Mouse (Mus musculus) stomach, postnatal 0 days (tissue): ENCODE data around the gene Jun. TPM values are rescaled to one million over a fixed set of nuclear protein-coding genes. Genes with fewer than 3 reads are reported as not detected.

Experiments
- ATAC-seq: fragments of 200-750 bp; cut with Nextera tagmentation; 2 replicates; pipeline ENCODE4 v1.8.0; 2017; ENCODE audit not compliant: low FRiP score, low TSS enrichment
- DNase-seq: peaks from one replicate; pipeline ENCODE4 v3.0.0-alpha.2; 2016; ENCODE audit warnings: low spot score
- H3K27ac ChIP-seq: fragments of 300-500 bp; sonication (generic); replicated peaks from 2 replicates; pipeline ENCODE4 v1.5.1; 2014; ENCODE audit warnings: mild to moderate bottlenecking, control low read depth
- H3K27me3 ChIP-seq: fragments of 300-500 bp; sonication (generic); 2 replicates; pipeline ENCODE4 v1.6.1; 2014; ENCODE audit warnings: low read length; ENCODE audit not compliant: control insufficient read depth, insufficient read depth
- H3K36me3 ChIP-seq: fragments of 300-500 bp; sonication (generic); 2 replicates; pipeline ENCODE4 v1.6.1; 2014; ENCODE audit warnings: low read length, mixed read lengths; ENCODE audit not compliant: control insufficient read depth, insufficient read depth
- H3K4me1 ChIP-seq: fragments of 300-500 bp; sonication (generic); replicated peaks from 2 replicates; pipeline ENCODE4 v1.6.1; 2014; ENCODE audit warnings: antibody characterized with exemption; ENCODE audit not compliant: control insufficient read depth, insufficient read depth
- H3K4me2 ChIP-seq: fragments of 300-500 bp; sonication (generic); replicated peaks from 2 replicates; pipeline ENCODE4 v1.6.1; 2014; ENCODE audit warnings: low read depth, mild to moderate bottlenecking, control low read depth, moderate library complexity
- H3K4me3 ChIP-seq: fragments of 300-500 bp; sonication (generic); 2 replicates; pipeline ENCODE4 v1.5.1; 2014; ENCODE audit warnings: low read depth, low read length, control low read depth
- H3K9ac ChIP-seq: fragments of 300-500 bp; sonication (generic); 2 replicates; pipeline ENCODE4 v1.6.1; 2014; ENCODE audit warnings: mild to moderate bottlenecking, low read length, control low read depth, mixed read lengths
- H3K9me3 ChIP-seq: fragments of 300-500 bp; sonication (generic); 2 replicates; pipeline ENCODE4 v1.6.1; 2016; ENCODE audit warnings: low read length; ENCODE audit not compliant: control insufficient read depth
- CTCF ChIP-seq: IDR thresholded peaks from 2 replicates; pipeline ENCODE4 v1.5.1; 2016; ENCODE audit warnings: antibody characterized with exemption, low read depth, mild to moderate bottlenecking, moderate library complexity
- EP300 ChIP-seq: optimal IDR thresholded peaks from 2 replicates; pipeline ENCODE3; 2016; ENCODE audit warnings: antibody characterized with exemption
- WGBS: fragments of 180-500 bp; shearing (Covaris S2); extraction: QIAGEN DNeasy Blood & Tissue Kit; methylation state at CpG from one replicate; pipeline ENCODE4 v1.1.7; 2014; 5-methylcytosine and 5-hydroxymethylcytosine counted together
- polyA plus RNA-seq: library from polyadenylated mRNA; unstranded; fragments of >200 nt; fragmentation: Nextera tagmentation; extraction: Ambion mirVana; gene quantifications from 2 replicates; pipeline ENCODE4 v1.2.1, GENCODE M21; 2015

Jun gene
- polyA plus RNA-seq, 1 experiment from 2014 or later: 80.2 TPM

DNA sequence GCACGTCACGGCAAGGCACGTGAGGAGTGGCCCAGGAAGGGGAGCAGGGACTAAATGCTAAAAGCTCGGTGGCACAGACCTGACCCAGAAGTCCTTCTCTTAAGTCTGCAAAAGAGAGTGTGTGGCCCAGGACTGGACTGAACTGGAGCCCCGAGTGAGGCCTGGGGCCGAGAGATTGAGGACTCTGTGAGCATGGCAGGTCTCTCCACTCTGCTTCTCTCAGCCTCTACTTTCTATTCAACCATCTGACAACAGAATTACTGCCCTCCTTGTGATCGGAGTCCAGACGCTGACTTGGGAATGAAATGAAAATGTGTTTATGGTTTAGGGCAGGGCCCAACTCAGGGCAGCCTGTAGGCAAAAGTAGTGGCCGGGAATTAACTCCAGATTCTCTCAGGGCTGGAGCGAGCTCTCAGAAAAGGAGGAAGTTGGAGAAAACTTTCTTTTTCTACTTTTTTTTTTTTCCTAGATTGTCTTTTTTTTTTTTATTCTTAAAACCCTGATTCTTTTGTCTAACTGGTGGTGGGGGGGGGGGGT is 21.3 kb upstream of the Jun start:
- H3K4me3 ChIP-seq: no peak overlapping the region
- WGBS: 57% methylated on average over 10 of the region's 10 CpGs
- no peaks in the 10 kb centered on the region for H3K4me1 ChIP-seq
- 0 out of 2 replicates have a peak overlapping the region, but pooled peaks have one; percentile 35 for H3K9ac ChIP-seq
- ATAC-seq (no peak), DNase-seq (no peak)
- no peaks in the 10 kb centered on the region for H3K27me3 ChIP-seq
- H3K9me3 ChIP-seq: no peaks in the 10 kb centered on the region
- no peaks in the 10 kb centered on the region for H3K36me3 ChIP-seq
- TF ChIP-seq EP300: no peak
- no peak for TF ChIP-seq CTCF
- H3K4me2 ChIP-seq: no peak overlapping the region
- H3K27ac ChIP-seq: peak overlapping the region; percentile 24; the same call in 1 of the 2 replicates

DNA sequence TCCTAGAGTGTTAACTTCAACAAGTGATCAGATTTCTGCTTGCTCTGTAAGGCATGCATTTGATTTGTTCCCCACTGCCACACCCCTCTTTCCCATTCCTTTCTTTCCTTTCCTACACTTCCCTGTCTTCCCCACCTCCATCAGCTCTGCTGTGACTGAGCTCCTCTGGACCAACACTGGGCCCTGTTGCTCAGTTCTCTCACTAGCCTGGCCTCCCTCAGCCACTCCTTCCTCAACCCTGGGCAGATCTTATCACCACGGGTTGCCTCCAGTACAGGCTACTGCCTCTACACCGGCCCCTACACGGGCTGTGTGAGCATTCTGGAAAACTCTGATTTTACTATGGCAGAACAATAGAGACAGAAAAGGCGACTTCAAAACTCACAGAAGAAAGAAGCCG is 18.4 kb upstream of the Jun start:
- WGBS: 58% methylated on average over 5 of the region's 5 CpGs
- H3K9ac ChIP-seq: no peak overlapping the region
- H3K4me3 ChIP-seq: no peak overlapping the region
- no peaks in the 10 kb centered on the region for H3K27me3 ChIP-seq
- DNase-seq (peak; percentile 40), ATAC-seq (peak; percentile 69)
- H3K36me3 ChIP-seq: no peaks in the 10 kb centered on the region
- no peak for TF ChIP-seq EP300
- no peak for TF ChIP-seq CTCF
- H3K4me1 ChIP-seq: no peaks in the 10 kb centered on the region
- H3K27ac ChIP-seq: no peak overlapping the region
- no peaks in the 10 kb centered on the region for H3K9me3 ChIP-seq
- no peak overlapping the region for H3K4me2 ChIP-seq

DNA sequence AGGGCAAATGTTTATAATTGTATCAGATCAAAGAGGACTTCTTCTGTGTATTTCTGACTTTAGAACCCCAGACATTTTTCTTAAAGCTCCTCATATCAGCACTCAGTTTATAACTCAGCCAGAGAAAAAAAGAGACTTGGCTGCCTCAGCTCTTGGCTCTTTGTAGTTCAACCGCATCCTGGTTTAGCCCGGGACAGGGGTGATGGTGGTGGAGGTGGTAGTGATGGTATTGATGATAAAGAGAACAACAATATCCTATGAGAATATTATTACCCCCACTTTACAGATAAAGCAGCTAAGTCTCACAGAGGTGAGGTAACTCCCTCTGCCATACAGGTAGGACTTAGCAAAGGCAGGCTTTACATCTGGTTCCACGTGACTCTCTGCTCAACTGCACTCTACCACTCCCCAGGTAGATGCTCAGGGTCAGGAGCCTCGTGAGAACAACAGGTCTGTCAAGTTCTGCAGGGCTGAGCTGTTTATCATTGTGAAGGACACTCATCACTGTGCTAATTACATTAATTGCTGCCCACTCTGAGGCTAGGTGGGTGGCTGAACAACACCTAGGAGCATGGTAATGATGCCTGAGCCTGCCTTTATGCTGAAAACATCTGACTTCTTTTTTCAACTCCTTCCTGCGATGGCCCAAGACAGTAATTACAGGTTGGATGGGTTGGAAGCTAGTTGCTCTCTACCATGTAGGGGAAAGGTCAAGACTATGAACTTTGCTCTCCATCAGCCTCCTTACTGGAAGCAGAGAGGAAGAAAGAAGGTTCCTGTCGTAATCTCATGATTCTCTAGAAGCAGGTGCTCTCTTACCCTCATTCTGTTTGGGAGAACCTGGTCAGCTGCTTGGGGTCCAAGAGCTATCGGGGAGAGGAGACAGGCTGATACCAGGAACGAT is 16.3 kb upstream of the Jun start:
- H3K9me3 ChIP-seq: no peaks in the 10 kb centered on the region
- peak; percentile 77 for ATAC-seq
- no peaks in the 10 kb centered on the region for H3K27me3 ChIP-seq
- no peak overlapping the region for H3K4me3 ChIP-seq
- H3K27ac ChIP-seq: peak overlapping the region; percentile 13
- no peak overlapping the region for H3K4me2 ChIP-seq
- no peaks in the 10 kb centered on the region for H3K4me1 ChIP-seq
- no peak for DNase-seq
- TF ChIP-seq CTCF: no peak
- TF ChIP-seq EP300: no peak
- H3K9ac ChIP-seq: no peak overlapping the region
- WGBS: 78% methylated on average over 8 of the region's 8 CpGs
- no peaks in the 10 kb centered on the region for H3K36me3 ChIP-seq

DNA sequence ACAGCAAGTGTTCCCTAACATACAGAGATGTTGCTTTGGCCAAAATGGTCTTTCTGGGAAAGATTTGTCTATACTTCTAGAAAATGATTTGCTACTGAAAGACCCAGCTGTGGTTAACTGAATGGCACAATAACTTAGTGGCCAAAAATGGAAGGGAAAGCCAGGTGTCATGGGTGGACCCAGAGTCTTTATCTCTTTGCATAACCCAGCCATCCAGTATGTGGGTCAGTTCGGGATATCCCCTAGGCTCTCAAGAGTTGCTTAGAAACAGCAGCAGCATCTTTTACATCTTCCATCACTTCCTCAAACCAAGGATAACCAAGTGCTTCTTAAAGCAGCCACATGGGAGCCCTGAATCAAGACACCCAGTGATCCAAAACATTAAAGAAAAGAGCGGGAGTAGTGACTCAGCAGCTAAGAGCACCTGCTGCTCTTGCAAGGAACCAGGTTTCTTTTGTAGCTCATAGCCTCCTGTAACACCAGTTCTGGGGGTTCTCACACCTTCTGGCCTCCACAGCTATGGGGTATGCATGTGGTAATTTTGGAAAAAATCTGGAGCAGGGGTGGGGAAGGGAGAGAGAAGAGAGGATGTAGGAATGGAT is 11.7 kb upstream of the Jun start:
- H3K9ac ChIP-seq: no peak overlapping the region
- no peak overlapping the region for H3K4me3 ChIP-seq
- H3K9me3 ChIP-seq: no peaks in the 10 kb centered on the region
- no peak overlapping the region for H3K4me2 ChIP-seq
- DNase-seq: no peak
- no peaks in the 10 kb centered on the region for H3K27me3 ChIP-seq
- 90% methylated on average over 2 of the region's 2 CpGs for WGBS
- no peak for ATAC-seq
- H3K36me3 ChIP-seq: no peaks in the 10 kb centered on the region
- no peak for TF ChIP-seq CTCF
- no peak for TF ChIP-seq EP300
- H3K4me1 ChIP-seq: no peaks in the 10 kb centered on the region; the same call in 1 of the 2 replicates
- H3K27ac ChIP-seq: no peak overlapping the region

DNA sequence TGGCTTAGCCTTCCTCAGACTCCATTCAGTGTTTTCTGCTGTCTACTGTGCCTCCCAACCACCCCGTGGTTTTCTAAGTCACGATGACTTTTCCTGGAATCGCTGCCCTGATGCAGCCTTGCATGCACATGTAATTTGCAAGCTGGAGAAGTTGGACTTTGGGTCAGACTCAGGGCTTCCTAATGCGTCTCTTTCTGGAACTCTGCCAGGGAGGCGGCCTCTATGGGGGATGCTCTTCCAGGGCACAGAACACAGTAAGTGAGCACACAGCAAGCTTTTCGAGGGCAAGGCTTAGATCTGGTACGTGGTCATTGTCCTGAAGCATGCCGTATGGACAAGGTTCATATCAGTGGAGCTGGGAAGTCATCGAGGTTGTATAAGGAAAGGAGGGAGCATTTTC is 10.9 kb upstream of the Jun start:
- Histone ChIP-seq H3K36me3 (no peaks in the 10 kb centered on the region), H3K9me3 (no peaks in the 10 kb centered on the region), H3K4me2 (no peak overlapping the region), H3K27ac (no peak overlapping the region), H3K4me3 (no peak overlapping the region), H3K27me3 (no peaks in the 10 kb centered on the region), H3K4me1 (no peaks in the 10 kb centered on the region; the same call in 1 of the 2 replicates), H3K9ac (no peak overlapping the region)
- no peak for DNase-seq
- 0 out of 2 replicates have a peak, but pooled peaks have one; percentile 15 for ATAC-seq
- TF ChIP-seq CTCF (no peak), EP300 (no peak)
- 50% methylated on average over 9 of the region's 9 CpGs for WGBS

DNA sequence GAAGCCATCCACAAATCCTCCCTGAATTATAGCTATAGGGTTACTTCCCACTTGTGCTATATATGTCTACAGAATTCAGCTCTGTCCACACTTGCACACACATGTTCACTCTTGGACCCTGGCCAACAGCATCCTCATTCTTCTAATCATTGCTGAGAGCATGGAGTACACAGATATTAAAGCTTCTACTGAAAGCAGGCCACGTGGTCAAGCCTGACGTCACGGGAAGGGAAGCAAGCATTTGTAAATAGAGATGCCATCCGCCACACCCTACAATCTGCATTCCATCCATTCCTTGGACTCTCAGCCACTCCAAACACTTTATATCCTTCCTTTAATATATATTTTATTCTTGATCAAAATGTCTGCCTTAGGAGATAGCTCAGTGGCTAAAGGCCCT is 5.2 kb upstream of the Jun start:
- TF ChIP-seq CTCF (no peak), EP300 (no peak)
- no peaks in the 10 kb centered on the region for H3K9me3 ChIP-seq
- ATAC-seq (no peak), DNase-seq (no peak)
- 54% methylated on average over 4 of the region's 4 CpGs for WGBS
- H3K27me3 ChIP-seq: no peaks in the 10 kb centered on the region
- no peak overlapping the region for H3K4me3 ChIP-seq
- no peak overlapping the region for H3K4me2 ChIP-seq
- H3K27ac ChIP-seq: no peak overlapping the region
- no peaks in the 10 kb centered on the region for H3K36me3 ChIP-seq
- peaks cover 4% of the 10 kb centered on the region; the same call in 1 of the 2 replicates for H3K4me1 ChIP-seq
- no peak overlapping the region for H3K9ac ChIP-seq
